ENCODE assay signal across 9 mouse cellular contexts in genomic region chr6:141381881-141382370, GRCm38 (mm10).
DNase-seq lines count a peak whose midpoint lies in the region; ATAC-seq lines count a peak whose summit lies in the region.
"Had no signal": no experiment of that assay in that cellular context is flagged by ENCODE, and none has a peak within 500 bp of the region (broad histone marks: within the 10 kb centered on the region; RNA-seq: fewer than 3 reads in every experiment).

No protein-coding gene starts in this region.

- no peaks in the 10 kb centered on the region for H3K36me3 ChIP-seq in hindbrain, embryonic 13.5 days
- H3K36me3 ChIP-seq in hindbrain, embryonic 12.5 days = no peaks in the 10 kb centered on the region
- no peaks in the 10 kb centered on the region for H3K36me3 ChIP-seq in embryonic facial prominence, embryonic 10.5 days (replicated peaks)
- no peaks in the 10 kb centered on the region for H3K36me3 ChIP-seq in embryonic facial prominence, embryonic 12.5 days
- H3K36me3 ChIP-seq in limb, embryonic 12.5 days = no peaks in the 10 kb centered on the region
- H3K36me3 ChIP-seq: hindbrain, embryonic 10.5 days had no signal

- ATAC-seq in hindbrain, embryonic 13.5 days (ENCODE audit: low FRiP score) = no peak
- no peak for ATAC-seq in hindbrain, embryonic 12.5 days (ENCODE audit: low FRiP score)
- no peak for ATAC-seq in embryonic facial prominence, embryonic 12.5 days (ENCODE audit: insufficient number of reproducible peaks, insufficient read depth, low FRiP score, low TSS enrichment)
- no peak for ATAC-seq in limb, embryonic 12.5 days (ENCODE audit: insufficient number of reproducible peaks, insufficient read depth, low FRiP score, low TSS enrichment, low read depth)

- H3K4me1 ChIP-seq in hindbrain, embryonic 13.5 days (replicated peaks) = peaks cover 19% of the 10 kb centered on the region
- H3K4me1 ChIP-seq in hindbrain, embryonic 12.5 days = 0 out of 2 replicates have a peak, but pooled peaks cover 2% of the 10 kb centered on the region
- peaks cover 24% of the 10 kb centered on the region for H3K4me1 ChIP-seq in embryonic facial prominence, embryonic 10.5 days
- peaks cover 13% of the 10 kb centered on the region for H3K4me1 ChIP-seq in embryonic facial prominence, embryonic 12.5 days
- H3K4me1 ChIP-seq in limb, embryonic 12.5 days (replicated peaks) = peaks cover 21% of the 10 kb centered on the region
- H3K4me1 ChIP-seq: hindbrain, embryonic 10.5 days had no signal

- DNase-seq in embryonic facial prominence, embryonic 10.5 days (ENCODE audit: low spot score) = no peak
- DNase-seq in frontal cortex, postnatal 36 days (ENCODE audit: low spot score in 2 of 2) = no peak
- no peak for DNase-seq in urinary bladder, postnatal 10 days (ENCODE audit: low spot score)
- DNase-seq: cerebellum, postnatal 10 days had no signal

- no peaks in the 10 kb centered on the region for H3K9me3 ChIP-seq in hindbrain, embryonic 13.5 days
- no peaks in the 10 kb centered on the region for H3K9me3 ChIP-seq in hindbrain, embryonic 12.5 days (replicated peaks)
- no peaks in the 10 kb centered on the region for H3K9me3 ChIP-seq in embryonic facial prominence, embryonic 10.5 days
- H3K9me3 ChIP-seq in embryonic facial prominence, embryonic 12.5 days = no peaks in the 10 kb centered on the region
- H3K9me3 ChIP-seq in limb, embryonic 12.5 days = no peaks in the 10 kb centered on the region
- H3K9me3 ChIP-seq: hindbrain, embryonic 10.5 days had no signal

- 85% methylated on average over 4 of the region's 4 CpGs for WGBS in hindbrain, embryonic 13.5 days
- WGBS in hindbrain, embryonic 12.5 days = 86% methylated on average over 4 of the region's 4 CpGs
- 78% methylated on average over 4 of the region's 4 CpGs for WGBS in embryonic facial prominence, embryonic 10.5 days
- 58% methylated on average over 4 of the region's 4 CpGs for WGBS in embryonic facial prominence, embryonic 12.5 days
- 83% methylated on average over 4 of the region's 4 CpGs for WGBS in limb, embryonic 12.5 days

- H3K27ac ChIP-seq in hindbrain, embryonic 13.5 days = peak overlapping the region; percentile 79
- no peak overlapping the region; the same call in 1 of the 2 replicates for H3K27ac ChIP-seq in hindbrain, embryonic 12.5 days
- H3K27ac ChIP-seq in embryonic facial prominence, embryonic 10.5 days (replicated peaks) = peak overlapping the region; percentile 66
- peak overlapping the region; percentile 56; the same call in 1 of the 2 replicates for H3K27ac ChIP-seq in embryonic facial prominence, embryonic 12.5 days
- H3K27ac ChIP-seq in limb, embryonic 12.5 days = peak overlapping the region; percentile 32; the same call in 1 of the 2 replicates
- H3K27ac ChIP-seq: hindbrain, embryonic 10.5 days had no signal

- no peaks in the 10 kb centered on the region for H3K27me3 ChIP-seq in hindbrain, embryonic 13.5 days
- no peaks in the 10 kb centered on the region for H3K27me3 ChIP-seq in hindbrain, embryonic 12.5 days
- no peaks in the 10 kb centered on the region for H3K27me3 ChIP-seq in embryonic facial prominence, embryonic 10.5 days (replicated peaks; ENCODE audit: low read depth, poor library complexity, severe bottlenecking)
- no peaks in the 10 kb centered on the region for H3K27me3 ChIP-seq in embryonic facial prominence, embryonic 12.5 days
- H3K27me3 ChIP-seq in limb, embryonic 12.5 days = no peaks in the 10 kb centered on the region

- H3K9ac ChIP-seq in hindbrain, embryonic 13.5 days = no peak overlapping the region
- H3K9ac ChIP-seq in hindbrain, embryonic 12.5 days = no peak overlapping the region
- no peak overlapping the region for H3K9ac ChIP-seq in embryonic facial prominence, embryonic 12.5 days
- H3K9ac ChIP-seq in limb, embryonic 12.5 days (replicated peaks) = no peak overlapping the region

- no peak overlapping the region for H3K4me2 ChIP-seq in hindbrain, embryonic 13.5 days
- no peak overlapping the region for H3K4me2 ChIP-seq in hindbrain, embryonic 12.5 days (replicated peaks)
- peak overlapping the region; percentile 32; the same call in 1 of the 2 replicates for H3K4me2 ChIP-seq in embryonic facial prominence, embryonic 12.5 days (replicated peaks)
- 0 out of 2 replicates have a peak overlapping the region, but pooled peaks have one; percentile 43 for H3K4me2 ChIP-seq in limb, embryonic 12.5 days

- H3K4me3 ChIP-seq in hindbrain, embryonic 13.5 days = no peak overlapping the region
- no peak overlapping the region for H3K4me3 ChIP-seq in hindbrain, embryonic 12.5 days
- H3K4me3 ChIP-seq in embryonic facial prominence, embryonic 10.5 days = peak overlapping the region; percentile 13; the same call in 1 of the 2 replicates
- no peak overlapping the region for H3K4me3 ChIP-seq in embryonic facial prominence, embryonic 12.5 days
- H3K4me3 ChIP-seq in limb, embryonic 12.5 days (replicated peaks) = no peak overlapping the region
- H3K4me3 ChIP-seq: hindbrain, embryonic 10.5 days had no signal

Comparison
In these comparisons a context has a peak if more than half of its experiments do, and no peak if none do; other contexts are left out.
1. H3K4me2 ChIP-seq: peak in embryonic facial prominence, embryonic 12.5 days (single experiment) and limb, embryonic 12.5 days (single experiment); none in hindbrain, embryonic 13.5 days (single experiment) and hindbrain, embryonic 12.5 days (single experiment).